Mouse (Mus musculus) urinary bladder, postnatal 25 days (tissue): Measurements from ENCODE around the gene Adam12.

Experiments used
- DNase-seq: peaks from one replicate; pipeline ENCODE4 v3.0.0; 2022; ENCODE audit warnings: low spot score

The Adam12 gene

GRCm38 (mm10) chr7:134150305-134150704 is 81.6 kb downstream of the Adam12 start:
- no peak for DNase-seq

GRCm38 (mm10) chr7:134149351-134149750 is 82.6 kb downstream of the Adam12 start:
- DNase-seq = no peak

- no peak for DNase-seq
Measured at GRCm38 (mm10) chr7:134147561-134147960, 84.4 kb downstream of the Adam12 start.

GRCm38 (mm10) chr7:134146821-134147220 is 85.1 kb downstream of the Adam12 start:
- no peak for DNase-seq

- DNase-seq = no peak
Measured at GRCm38 (mm10) chr7:134144111-134144510, 87.8 kb downstream of the Adam12 start.

- DNase-seq = no peak
Measured at GRCm38 (mm10) chr7:134139291-134139949, 92.5 kb downstream of the Adam12 start.

- no peak for DNase-seq
Measured at GRCm38 (mm10) chr7:134132323-134132722, 99.6 kb downstream of the Adam12 start.

GRCm38 (mm10) chr7:134128087-134128522 is 103.8 kb downstream of the Adam12 start:
- no peak for DNase-seq

- no peak for DNase-seq
Measured at GRCm38 (mm10) chr7:134121397-134121796, 110.5 kb downstream of the Adam12 start.

GRCm38 (mm10) chr7:134115438-134115837 is 116.5 kb downstream of the Adam12 start:
- DNase-seq = no peak

- no peak for DNase-seq
Measured at GRCm38 (mm10) chr7:134114311-134115188, 117.4 kb downstream of the Adam12 start.

- DNase-seq = no peak
Measured at GRCm38 (mm10) chr7:134113829-134114228, 118.1 kb downstream of the Adam12 start.

GRCm38 (mm10) chr7:134110116-134110515 is 121.8 kb downstream of the Adam12 start:
- no peak for DNase-seq

GRCm38 (mm10) chr7:134107849-134108248 is 124.1 kb downstream of the Adam12 start:
- DNase-seq = no peak

- DNase-seq = no peak
Measured at GRCm38 (mm10) chr7:134099010-134099409, 132.9 kb downstream of the Adam12 start.

- no peak for DNase-seq
Measured at GRCm38 (mm10) chr7:134097861-134098260, 134.1 kb downstream of the Adam12 start.

GRCm38 (mm10) chr7:134093871-134094270 is 138.1 kb downstream of the Adam12 start:
- DNase-seq = no peak

GRCm38 (mm10) chr7:134090764-134091163 is 141.2 kb downstream of the Adam12 start:
- no peak for DNase-seq

- no peak for DNase-seq
Measured at GRCm38 (mm10) chr7:134090256-134090655, 141.7 kb downstream of the Adam12 start.

- no peak for DNase-seq
Measured at GRCm38 (mm10) chr7:134088548-134089347, 143.2 kb downstream of the Adam12 start.

- DNase-seq = no peak
Measured at GRCm38 (mm10) chr7:134085396-134085795, 146.6 kb downstream of the Adam12 start.

GRCm38 (mm10) chr7:134084926-134085325 is 147.0 kb downstream of the Adam12 start:
- DNase-seq = no peak
